Mouse (Mus musculus): Measurements from ENCODE around the gene Pgm5. TPM values are rescaled to one million over a fixed set of nuclear protein-coding genes. Genes with fewer than 3 reads are reported as not detected.
A peak's percentile ranks its signal among the peaks of the same experiment; 100 is the strongest.

The Pgm5 gene
- polyA plus RNA-seq, 1 experiment from 2014 or later: 1.4 TPM

GRCm38 (mm10) chr19:24793545-24794139, 68.0 kb downstream of the Pgm5 start:
- Histone ChIP-seq H3K4me3 (no peak overlapping the region), H3K9ac (no peak overlapping the region), H3K27ac (no peak overlapping the region), H3K36me3 (no peaks in the 10 kb centered on the region), H3K9me3 (no peaks in the 10 kb centered on the region), H3K4me1 (replicated peaks) (no peaks in the 10 kb centered on the region), H3K27me3 (no peaks in the 10 kb centered on the region), H3K4me2 (no peak overlapping the region)
- 79% methylated on average over 9 of the region's 9 CpGs for WGBS
- ATAC-seq (ENCODE audit: low FRiP score): no peak

DNA sequence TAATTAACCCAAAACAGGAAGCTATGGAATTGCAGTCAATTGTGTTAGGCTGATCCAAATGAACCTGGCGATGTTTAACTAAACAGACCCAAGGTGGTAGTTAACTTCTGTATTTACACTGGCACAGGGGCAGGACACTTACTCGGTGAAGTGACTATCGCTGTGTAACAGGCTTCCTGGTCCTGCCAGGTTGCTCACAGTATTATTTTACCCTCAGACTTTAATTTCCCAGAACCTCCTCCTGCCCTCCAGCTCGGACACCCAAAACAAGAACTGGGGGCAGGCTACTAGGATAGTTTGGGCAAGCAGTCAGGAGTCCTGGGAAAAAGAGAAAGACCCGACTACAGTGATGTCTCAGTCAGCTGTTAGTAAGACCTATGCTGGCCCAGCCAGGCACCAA, 68.8 kb downstream of the Pgm5 start:
- no peaks in the 10 kb centered on the region for H3K36me3 ChIP-seq
- WGBS: 88% methylated on average over 5 of the region's 5 CpGs
- no peak overlapping the region for H3K4me2 ChIP-seq
- no peak overlapping the region for H3K4me3 ChIP-seq
- H3K27ac ChIP-seq: no peak overlapping the region
- H3K27me3 ChIP-seq: no peaks in the 10 kb centered on the region
- H3K9me3 ChIP-seq: no peaks in the 10 kb centered on the region
- no peak overlapping the region for H3K9ac ChIP-seq
- no peaks in the 10 kb centered on the region for H3K4me1 ChIP-seq (replicated peaks)
- no peak for ATAC-seq (ENCODE audit: low FRiP score)

GRCm38 (mm10) chr19:24785898-24786297, 75.8 kb downstream of the Pgm5 start:
- H3K27ac ChIP-seq: no peak overlapping the region
- H3K4me3 ChIP-seq: no peak overlapping the region
- no peaks in the 10 kb centered on the region for H3K36me3 ChIP-seq
- WGBS: 87% methylated on average over 8 of the region's 8 CpGs
- no peaks in the 10 kb centered on the region for H3K9me3 ChIP-seq
- H3K4me1 ChIP-seq (replicated peaks): peaks cover 19% of the 10 kb centered on the region
- ATAC-seq (ENCODE audit: low FRiP score): no peak
- no peaks in the 10 kb centered on the region for H3K27me3 ChIP-seq
- no peak overlapping the region for H3K4me2 ChIP-seq
- no peak overlapping the region for H3K9ac ChIP-seq

GRCm38 (mm10) chr19:24785056-24785675, 76.5 kb downstream of the Pgm5 start:
- Histone ChIP-seq H3K9ac (no peak overlapping the region), H3K4me2 (no peak overlapping the region), H3K36me3 (no peaks in the 10 kb centered on the region), H3K27me3 (no peaks in the 10 kb centered on the region), H3K9me3 (no peaks in the 10 kb centered on the region), H3K4me1 (replicated peaks) (peaks cover 26% of the 10 kb centered on the region), H3K27ac (no peak overlapping the region), H3K4me3 (no peak overlapping the region)
- 75% methylated on average over 15 of the region's 15 CpGs for WGBS
- no peak for ATAC-seq (ENCODE audit: low FRiP score)

DNA sequence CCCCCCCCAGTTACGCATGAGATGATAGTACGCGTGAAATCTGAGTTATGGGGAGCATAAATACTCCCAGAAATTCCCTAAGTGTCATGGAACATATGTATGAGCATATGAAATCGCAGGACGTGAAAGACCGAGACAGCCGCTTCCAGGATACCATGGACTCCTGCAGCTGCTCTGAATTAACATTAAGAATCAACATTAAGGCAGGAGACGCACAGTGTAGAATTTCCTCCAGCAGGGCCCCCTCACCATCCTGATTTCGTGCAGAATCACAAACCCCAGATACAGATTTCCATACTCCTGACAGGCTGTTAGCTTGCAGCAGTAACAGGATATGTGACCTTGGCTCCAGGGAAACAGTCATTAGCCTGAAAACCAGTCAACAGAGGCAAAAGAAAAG, 77.9 kb downstream of the Pgm5 start:
- 60% methylated on average over 9 of the region's 9 CpGs for WGBS

GRCm38 (mm10) chr19:24779996-24780395, 81.7 kb downstream of the Pgm5 start:
- 48% methylated on average over 6 of the region's 6 CpGs for WGBS
- Histone ChIP-seq H3K4me2 (no peak overlapping the region), H3K4me3 (no peak overlapping the region), H3K4me1 (replicated peaks) (peaks cover 27% of the 10 kb centered on the region), H3K27ac (peak overlapping the region; percentile 18; the same call in 1 of the 2 replicates), H3K27me3 (no peaks in the 10 kb centered on the region), H3K9ac (no peak overlapping the region), H3K36me3 (no peaks in the 10 kb centered on the region), H3K9me3 (no peaks in the 10 kb centered on the region)
- no peak for ATAC-seq (ENCODE audit: low FRiP score)

More for the DNA sequence above, 77.9 kb downstream of the Pgm5 start:
- Histone ChIP-seq H3K9ac (no peak overlapping the region), H3K36me3 (no peaks in the 10 kb centered on the region), H3K27ac (no peak overlapping the region), H3K4me1 (replicated peaks) (peaks cover 33% of the 10 kb centered on the region), H3K27me3 (no peaks in the 10 kb centered on the region), H3K9me3 (no peaks in the 10 kb centered on the region), H3K4me3 (no peak overlapping the region), H3K4me2 (no peak overlapping the region)
- no peak for ATAC-seq (ENCODE audit: low FRiP score)

- Histone ChIP-seq H3K27ac (no peak overlapping the region), H3K9ac (no peak overlapping the region), H3K27me3 (no peaks in the 10 kb centered on the region), H3K4me2 (no peak overlapping the region), H3K36me3 (no peaks in the 10 kb centered on the region), H3K4me3 (no peak overlapping the region), H3K4me1 (replicated peaks) (0 out of 2 replicates have a peak, but pooled peaks cover 5% of the 10 kb centered on the region), H3K9me3 (no peaks in the 10 kb centered on the region)
- ATAC-seq (ENCODE audit: low FRiP score): no peak
- 67% methylated on average over 4 of the region's 4 CpGs for WGBS
Observed at GRCm38 (mm10) chr19:24770345-24770744, 91.3 kb downstream of the Pgm5 start.

- 84% methylated on average over 6 of the region's 6 CpGs for WGBS
- H3K27ac ChIP-seq: no peak overlapping the region
- H3K4me3 ChIP-seq: no peak overlapping the region
- no peak overlapping the region for H3K9ac ChIP-seq
- no peak for ATAC-seq (ENCODE audit: low FRiP score)
- no peaks in the 10 kb centered on the region for H3K27me3 ChIP-seq
- 0 out of 2 replicates have a peak, but pooled peaks cover 5% of the 10 kb centered on the region for H3K4me1 ChIP-seq (replicated peaks)
- H3K9me3 ChIP-seq: no peaks in the 10 kb centered on the region
- H3K36me3 ChIP-seq: no peaks in the 10 kb centered on the region
- no peak overlapping the region for H3K4me2 ChIP-seq
Observed at GRCm38 (mm10) chr19:24767401-24767800, 94.3 kb downstream of the Pgm5 start.

DNA sequence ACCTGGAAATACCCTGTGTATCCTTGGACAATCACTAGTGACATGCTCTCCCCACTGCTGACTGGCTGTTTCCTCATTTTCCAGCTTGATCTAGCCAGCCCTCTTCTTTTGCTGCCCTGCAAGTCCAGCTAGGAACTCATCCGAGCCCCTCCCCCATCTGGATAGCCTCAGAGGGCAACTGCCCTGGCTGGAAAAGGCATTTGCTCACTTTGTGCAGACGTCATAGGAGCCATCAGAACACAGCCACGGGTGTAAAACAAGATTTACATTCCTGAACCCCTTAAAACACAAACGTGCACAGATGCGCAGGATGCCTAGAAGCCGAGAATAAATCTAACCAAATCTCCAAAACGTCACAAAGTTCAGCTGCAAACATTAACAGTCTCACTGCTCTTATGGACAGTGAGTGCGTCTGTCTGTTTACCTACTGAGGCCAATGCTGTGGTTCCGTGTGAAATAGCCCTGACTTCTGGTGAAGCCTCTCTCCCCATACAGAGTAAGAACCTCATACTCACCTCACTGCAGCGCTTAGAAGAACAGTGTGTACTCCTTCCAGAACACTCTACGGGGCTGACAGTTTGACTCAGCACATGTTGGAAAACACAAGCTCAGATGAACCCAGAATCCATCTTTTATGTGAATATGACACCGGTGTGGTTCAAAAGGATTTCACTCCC, 99.0 kb downstream of the Pgm5 start:
- Histone ChIP-seq H3K4me3 (no peak overlapping the region), H3K27ac (no peak overlapping the region), H3K9me3 (no peaks in the 10 kb centered on the region), H3K36me3 (no peaks in the 10 kb centered on the region), H3K9ac (no peak overlapping the region), H3K4me1 (replicated peaks) (no peaks in the 10 kb centered on the region), H3K27me3 (no peaks in the 10 kb centered on the region), H3K4me2 (no peak overlapping the region)
- WGBS: 72% methylated on average over 12 of the region's 12 CpGs
- no peak for ATAC-seq (ENCODE audit: low FRiP score)

DNA sequence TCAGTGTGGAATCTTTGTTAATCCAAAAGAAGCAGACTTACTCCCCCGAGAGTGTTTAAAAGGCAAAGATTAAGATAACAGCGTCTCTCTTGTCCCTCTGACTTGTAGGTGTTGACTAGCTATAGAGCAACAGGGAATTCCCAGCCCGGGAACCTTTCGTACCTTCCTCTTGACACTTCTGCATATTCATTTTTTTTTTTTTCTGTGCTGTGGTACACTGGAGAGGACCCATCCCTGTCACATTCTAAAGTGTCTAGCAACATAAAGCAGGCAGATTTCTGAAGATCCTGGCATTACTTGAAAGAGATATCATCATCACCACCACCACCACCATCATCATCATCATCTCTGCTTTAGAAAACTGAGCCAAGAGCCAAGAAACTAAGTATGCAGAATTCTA, 105.0 kb downstream of the Pgm5 start:
- Histone ChIP-seq H3K4me2 (no peak overlapping the region), H3K36me3 (no peaks in the 10 kb centered on the region), H3K4me3 (no peak overlapping the region), H3K9me3 (no peaks in the 10 kb centered on the region), H3K9ac (no peak overlapping the region), H3K27me3 (no peaks in the 10 kb centered on the region), H3K4me1 (replicated peaks) (peaks cover 12% of the 10 kb centered on the region), H3K27ac (no peak overlapping the region)
- ATAC-seq (ENCODE audit: low FRiP score): no peak
- WGBS: 81% methylated on average over 4 of the region's 4 CpGs

GRCm38 (mm10) chr19:24754440-24754785, 107.2 kb downstream of the Pgm5 start:
- Histone ChIP-seq H3K4me2 (no peak overlapping the region), H3K9me3 (no peaks in the 10 kb centered on the region), H3K36me3 (no peaks in the 10 kb centered on the region), H3K9ac (no peak overlapping the region), H3K4me3 (no peak overlapping the region), H3K27ac (no peak overlapping the region; the same call in 1 of the 2 replicates), H3K4me1 (replicated peaks) (peaks cover 12% of the 10 kb centered on the region), H3K27me3 (no peaks in the 10 kb centered on the region)
- no peak for ATAC-seq (ENCODE audit: low FRiP score)
- WGBS: 82% methylated on average over 3 of the region's 3 CpGs

DNA sequence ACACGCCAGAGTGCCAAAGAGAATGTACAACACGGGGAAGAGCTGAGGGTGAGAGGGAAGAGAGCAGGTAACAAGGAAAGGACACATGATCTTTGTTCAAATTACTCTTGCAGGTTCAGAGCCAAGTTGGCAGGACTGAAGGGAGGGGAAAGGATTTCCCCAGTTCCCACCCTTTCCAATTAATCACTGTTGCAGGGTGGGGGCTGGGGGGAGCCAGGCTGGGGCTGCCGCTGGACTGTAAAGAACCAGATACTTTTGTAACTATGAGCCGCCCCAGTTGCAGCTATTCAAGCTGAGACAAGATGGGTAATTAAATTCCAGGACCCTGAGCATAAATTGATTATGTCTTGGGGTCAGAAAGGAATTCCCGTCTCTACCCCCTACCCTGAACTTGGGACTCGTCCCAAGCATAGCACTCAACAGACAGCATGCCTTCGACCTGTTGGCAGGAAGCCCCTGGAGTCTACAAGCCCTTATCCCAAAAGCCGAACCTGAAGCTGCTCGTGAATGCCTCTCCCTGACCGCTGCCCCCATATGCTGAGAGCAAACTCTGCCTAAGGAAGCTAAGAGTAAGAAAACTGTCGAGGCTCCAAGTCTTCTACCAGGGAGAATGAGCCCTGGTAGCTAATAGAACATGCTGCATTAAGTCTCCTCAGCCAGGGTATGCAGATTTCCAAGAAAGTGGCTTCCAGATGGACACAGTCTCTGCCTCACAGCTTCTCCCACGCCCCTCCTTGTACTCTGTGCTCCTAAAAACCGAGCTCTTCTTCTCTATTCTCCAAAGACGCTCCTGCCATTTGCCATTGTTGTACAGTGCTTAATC, 107.8 kb downstream of the Pgm5 start:
- Histone ChIP-seq H3K9me3 (no peaks in the 10 kb centered on the region), H3K4me2 (no peak overlapping the region), H3K27me3 (no peaks in the 10 kb centered on the region), H3K27ac (no peak overlapping the region; the same call in 1 of the 2 replicates), H3K4me3 (no peak overlapping the region), H3K36me3 (no peaks in the 10 kb centered on the region), H3K9ac (no peak overlapping the region), H3K4me1 (replicated peaks) (peaks cover 12% of the 10 kb centered on the region)
- peak; percentile 57; the same call in 1 of the 2 replicates for ATAC-seq (ENCODE audit: low FRiP score)
- 41% methylated on average over 14 of the region's 14 CpGs for WGBS
